Mouse (Mus musculus) spleen, postnatal 14 days (tissue): Measurements from ENCODE around the gene Mtss1l.

Source experiments
- DNase-seq, 2 experiments: peaks; one replicate each; pipeline ENCODE4 v3.0.0; 2021 to 2022; ENCODE audit warnings: low spot score in 2 of 2

Gene Mtss1l

DNA sequence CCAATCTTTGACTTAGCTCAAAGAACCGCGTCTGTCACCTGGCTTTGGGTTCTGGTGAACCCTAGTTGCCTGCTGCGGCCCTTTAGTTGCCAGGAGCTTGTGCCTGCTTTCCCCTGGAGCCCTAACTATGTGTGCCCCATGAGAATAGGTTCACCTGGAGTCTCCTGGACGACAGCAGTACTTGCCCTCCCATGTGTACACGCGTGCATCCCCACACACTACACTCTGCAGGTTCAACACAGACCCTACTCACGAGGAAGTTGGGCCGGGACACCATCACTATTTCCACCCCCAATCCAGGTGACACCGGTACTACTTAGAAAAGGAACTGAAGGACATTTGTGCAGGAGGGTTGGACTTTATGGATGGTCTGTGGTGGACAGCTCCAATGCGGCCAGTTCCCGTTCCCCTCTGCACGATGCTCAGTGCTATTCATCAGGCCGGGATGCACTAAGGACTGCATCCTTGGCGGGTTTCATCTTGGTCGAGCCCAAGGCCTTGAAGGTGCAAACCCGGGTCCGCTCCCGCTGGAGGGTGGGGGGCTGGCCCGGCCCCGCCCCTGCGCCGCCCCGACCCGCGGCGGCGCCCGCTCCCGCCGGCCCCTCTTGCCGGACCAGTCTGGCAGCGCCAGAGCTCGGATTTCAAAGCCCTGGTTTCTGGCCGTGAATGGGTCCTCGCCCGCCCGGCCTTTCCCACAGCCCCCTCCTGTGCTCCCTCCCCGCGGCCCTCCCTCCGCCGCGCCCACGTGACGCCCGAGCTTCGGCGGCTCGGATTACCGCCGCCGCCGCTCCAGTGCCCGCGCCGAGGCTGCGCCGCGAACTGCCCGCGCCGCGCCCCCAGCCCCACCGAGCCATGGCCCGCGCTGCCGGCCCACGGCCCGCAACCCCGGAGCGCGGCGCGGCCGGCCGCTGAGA is at the start of gene Mtss1l:
Gene Mtss1l (plus strand): TSS at position 792 of the 914 bp plus-strand sequence.
- no peak for DNase-seq

DNA sequence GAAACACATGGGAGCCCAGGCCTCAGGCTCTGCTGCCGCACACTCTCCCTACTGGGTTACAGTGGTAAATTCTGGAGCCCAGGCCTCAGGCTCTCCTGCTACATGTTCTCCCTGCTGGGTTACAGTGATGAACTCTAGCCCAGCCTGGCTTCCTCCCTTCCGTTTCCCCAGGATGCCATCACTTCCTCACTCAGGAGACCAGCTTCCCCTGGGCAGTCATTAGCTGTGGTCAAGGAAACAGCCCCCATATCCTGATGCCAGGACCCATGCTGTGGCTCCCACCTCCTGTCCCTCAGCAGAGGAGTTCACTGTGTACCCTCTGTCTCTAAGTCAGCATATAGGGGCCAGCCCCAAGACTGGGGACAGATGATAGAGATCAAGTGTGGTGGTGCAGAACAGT is 49.1 kb upstream of the Mtss1l start:
- DNase-seq = no peak

GRCm38 (mm10) chr8:110673168-110673567 is 48.1 kb upstream of the Mtss1l start:
- no peak for DNase-seq

- no peak for DNase-seq
These were observed 46.7 kb upstream of the Mtss1l start for GRCm38 (mm10) chr8:110674589-110674988.

GRCm38 (mm10) chr8:110676702-110677101 is 44.6 kb upstream of the Mtss1l start:
- no peak for DNase-seq

- no peak for DNase-seq
These were observed 44.1 kb upstream of the Mtss1l start for GRCm38 (mm10) chr8:110677174-110677660.

DNA sequence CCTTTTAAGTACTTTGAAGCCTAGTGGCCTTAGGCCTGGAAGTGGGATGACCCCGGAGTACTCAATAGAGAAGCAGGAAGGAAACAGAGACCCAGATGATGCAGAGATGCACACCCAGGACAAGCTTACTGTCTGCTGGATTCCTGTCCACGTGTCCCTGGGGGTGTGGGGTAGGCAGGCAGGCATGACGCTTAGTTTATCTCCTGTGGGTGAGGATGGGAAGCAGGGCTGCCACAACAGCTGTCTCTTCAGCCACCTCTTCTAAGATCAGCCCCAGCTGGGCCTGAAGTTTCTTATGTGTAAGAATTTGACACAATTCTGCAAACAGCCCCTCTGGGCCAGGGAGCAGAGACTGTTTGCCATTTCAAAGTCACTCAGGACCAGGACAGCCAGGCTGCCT is 42.3 kb upstream of the Mtss1l start:
- DNase-seq = no peak

GRCm38 (mm10) chr8:110687726-110688125 is 33.5 kb upstream of the Mtss1l start:
- no peak for DNase-seq

- DNase-seq = no peak
These were observed 31.3 kb upstream of the Mtss1l start for GRCm38 (mm10) chr8:110689961-110690360.

DNA sequence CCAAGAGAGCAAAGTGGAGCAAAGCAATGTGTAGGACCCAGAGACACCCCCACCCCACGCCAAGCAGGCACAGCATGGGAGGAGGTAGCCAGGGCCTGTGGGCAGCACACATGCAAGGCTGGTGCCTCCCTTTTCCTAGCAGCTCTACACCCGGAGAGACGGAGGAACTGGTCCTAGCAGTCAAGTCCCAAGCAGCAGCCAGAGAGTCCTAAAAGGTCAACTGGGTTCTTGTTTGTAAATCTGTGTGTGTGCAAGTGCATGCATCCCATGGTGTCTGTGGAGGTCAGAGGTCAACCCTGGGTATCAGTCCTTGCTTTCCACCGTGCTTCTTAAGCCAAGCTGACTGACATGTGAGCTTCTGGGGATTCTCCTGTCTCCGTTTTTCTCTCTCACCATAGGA is 27.1 kb upstream of the Mtss1l start:
- DNase-seq = no peak

GRCm38 (mm10) chr8:110694826-110695225 is 26.4 kb upstream of the Mtss1l start:
- no peak for DNase-seq

- no peak for DNase-seq
These were observed 25.8 kb upstream of the Mtss1l start for GRCm38 (mm10) chr8:110695431-110695830.

GRCm38 (mm10) chr8:110696051-110696450 is 25.2 kb upstream of the Mtss1l start:
- DNase-seq = no peak

GRCm38 (mm10) chr8:110697571-110697970 is 23.7 kb upstream of the Mtss1l start:
- DNase-seq = no peak

DNA sequence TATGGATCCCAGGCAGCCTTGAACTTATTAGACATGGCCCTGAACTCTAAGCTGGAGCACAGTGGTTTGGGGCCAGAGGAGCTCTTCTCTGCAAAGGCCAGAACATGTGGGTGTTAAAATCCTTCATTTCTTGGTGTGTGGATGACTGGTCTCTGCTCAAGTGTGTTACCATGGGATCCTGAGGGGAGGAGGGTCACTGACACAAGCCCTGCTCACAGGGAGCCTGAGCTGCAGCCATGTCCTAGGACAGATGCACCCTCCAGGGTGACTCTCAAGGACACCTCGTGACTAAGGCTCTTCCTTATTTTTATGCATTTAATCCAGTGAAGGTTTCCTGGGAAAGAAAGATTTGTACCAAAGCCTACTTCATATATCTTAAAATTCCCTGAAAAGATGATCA is 23.2 kb upstream of the Mtss1l start:
- no peak for DNase-seq

DNA sequence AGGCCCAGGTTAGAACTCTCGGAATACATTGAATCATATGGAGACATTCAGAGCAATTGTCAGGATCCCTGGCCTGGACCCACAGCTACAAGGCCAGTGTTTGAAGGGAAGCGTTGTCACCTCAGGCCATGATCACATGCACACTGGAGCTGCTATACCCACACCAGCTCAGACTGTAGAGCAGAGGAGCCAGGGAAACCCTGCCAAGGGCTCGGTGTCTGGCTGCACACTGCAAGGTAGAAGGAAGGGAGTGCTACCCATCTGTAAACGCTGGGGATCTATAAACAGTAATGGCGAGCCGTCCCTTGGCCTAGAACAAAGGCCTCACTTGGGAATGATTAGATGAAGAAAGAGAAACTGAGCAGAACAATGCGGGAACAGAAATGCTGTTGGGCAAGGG is 21.8 kb upstream of the Mtss1l start:
- DNase-seq = no peak

DNA sequence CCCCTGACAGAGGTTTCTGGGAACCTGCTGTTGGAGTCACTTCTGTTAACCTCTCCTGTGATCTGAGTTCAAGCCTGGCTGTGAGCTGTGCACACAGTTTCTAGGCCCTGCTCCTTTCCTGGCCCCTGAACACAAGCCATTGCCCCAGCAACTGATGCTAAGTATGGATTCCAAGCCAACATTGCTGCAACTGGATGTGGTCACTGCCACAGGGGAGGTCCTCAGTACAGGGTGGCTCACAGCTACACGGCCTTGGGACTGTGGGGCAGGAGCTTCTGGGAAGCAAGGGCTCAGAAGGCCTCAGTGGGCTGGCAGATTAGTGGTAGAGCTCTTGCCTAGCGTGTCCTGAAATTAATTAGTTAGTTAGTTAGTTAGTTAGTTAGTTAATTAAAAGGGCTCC is 20.7 kb upstream of the Mtss1l start:
- no peak for DNase-seq

GRCm38 (mm10) chr8:110702636-110703459 is 18.4 kb upstream of the Mtss1l start:
- no peak for DNase-seq

DNA sequence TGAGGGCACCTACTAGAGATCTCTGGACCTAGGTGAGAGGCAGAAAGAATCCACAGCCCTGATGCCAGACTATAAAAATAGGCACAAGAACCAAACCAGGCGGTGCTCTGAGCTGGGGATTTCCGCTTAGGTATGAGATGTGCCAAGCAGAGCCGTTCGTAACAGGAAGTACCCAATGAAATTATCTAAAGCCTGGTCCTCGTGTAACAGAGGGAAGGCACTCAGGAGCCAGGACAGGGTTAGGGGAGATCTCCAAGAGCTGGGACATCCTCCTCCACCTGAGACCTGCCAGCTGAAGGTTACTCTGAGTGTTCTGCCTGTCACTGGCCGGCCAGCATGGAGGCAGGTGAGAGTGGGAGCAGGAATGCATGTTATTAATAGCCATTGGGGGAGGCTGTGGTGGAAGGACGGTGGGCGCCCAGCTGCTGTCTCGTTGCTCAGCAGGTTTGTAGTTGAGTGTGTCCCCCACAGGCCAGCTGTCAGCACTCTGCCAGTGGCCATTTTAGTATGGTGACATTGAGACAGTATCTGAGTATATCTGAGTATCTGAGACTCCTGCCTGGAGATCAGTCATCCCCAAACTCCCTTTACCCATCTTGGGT is 17.7 kb upstream of the Mtss1l start:
- no peak for DNase-seq

DNA sequence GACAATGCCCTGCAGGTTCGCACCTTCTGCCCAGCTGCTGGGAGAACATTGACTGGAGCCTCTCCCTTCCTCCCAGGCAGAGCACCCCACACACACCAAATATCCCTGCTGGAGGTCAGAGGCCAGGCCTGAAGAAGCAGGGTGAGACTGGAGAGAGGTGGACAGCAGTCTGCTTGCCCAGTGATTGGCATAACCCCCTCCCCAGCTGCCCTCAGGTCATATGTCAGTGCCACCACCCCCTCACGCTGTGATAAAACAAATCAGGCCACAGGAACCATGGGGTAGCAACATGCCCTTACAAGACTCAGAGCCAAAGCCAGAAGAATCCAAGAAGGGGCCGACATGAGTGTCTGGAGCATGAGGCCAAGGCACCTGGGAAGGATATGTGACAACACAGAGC is 17.2 kb upstream of the Mtss1l start:
- DNase-seq = no peak

DNA sequence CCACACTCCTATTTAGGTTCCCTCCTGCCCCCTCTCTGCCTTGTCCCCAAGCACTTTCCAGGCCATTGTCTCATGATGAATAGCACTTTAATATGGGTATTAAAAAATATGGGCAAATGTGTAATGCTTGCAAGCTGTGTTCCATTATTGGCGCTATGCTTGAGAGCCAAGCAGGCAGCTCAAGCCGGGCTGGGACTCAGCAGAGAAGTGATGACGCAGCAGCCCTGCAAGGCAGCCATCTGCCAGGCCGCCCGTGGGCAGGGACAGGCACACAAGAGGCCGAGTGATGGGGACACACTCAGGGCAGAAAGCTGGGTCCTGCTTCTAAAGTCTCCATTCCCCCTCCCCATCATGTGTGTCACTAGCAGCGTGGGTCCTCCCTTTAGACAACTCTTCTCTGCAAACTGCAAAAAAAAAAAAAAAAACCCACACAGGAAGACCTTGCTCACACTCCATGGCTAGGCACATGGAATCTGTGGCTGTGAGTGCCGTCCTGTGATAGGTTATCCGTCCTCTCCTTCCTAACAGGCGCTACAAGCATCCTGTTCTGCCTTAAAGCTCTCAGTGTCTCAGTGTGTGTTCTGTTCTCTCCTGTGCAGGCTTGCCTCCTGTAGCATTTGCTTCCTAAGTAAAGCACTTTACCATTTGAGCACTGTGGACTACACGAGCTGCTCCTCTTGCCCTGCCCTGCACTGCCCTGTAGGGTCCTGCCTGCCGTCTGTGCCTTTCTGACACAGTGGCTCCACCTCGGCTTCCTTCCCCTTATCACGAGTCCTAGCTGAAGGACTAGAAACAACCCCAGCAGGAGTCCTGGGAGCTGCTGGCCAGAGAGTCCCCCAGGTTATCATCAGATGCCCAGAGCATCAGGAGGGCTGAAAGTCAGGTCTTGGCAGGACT is 15.6 kb upstream of the Mtss1l start:
- DNase-seq = no peak
